Mouse (Mus musculus) frontal cortex, adult (tissue): ENCODE data around the gene Tcn2.
"Not testable (repeated sequence)": the region's sequence is repeated elsewhere in the genome, so short reads cannot be mapped to it uniquely, and the experiment has no call there.

Experiments used
- ATAC-seq: cut with Nextera tagmentation; 2 replicates; pipeline ENCODE4 v1.9.2; 2017; ENCODE audit warnings: mild to moderate bottlenecking, moderate library complexity, mixed read lengths; ENCODE audit not compliant: low TSS enrichment

Gene Tcn2

GRCm38 (mm10) chr11:3930019-3930418, 1.9 kb downstream of the Tcn2 start:
- no peak for ATAC-seq

DNA sequence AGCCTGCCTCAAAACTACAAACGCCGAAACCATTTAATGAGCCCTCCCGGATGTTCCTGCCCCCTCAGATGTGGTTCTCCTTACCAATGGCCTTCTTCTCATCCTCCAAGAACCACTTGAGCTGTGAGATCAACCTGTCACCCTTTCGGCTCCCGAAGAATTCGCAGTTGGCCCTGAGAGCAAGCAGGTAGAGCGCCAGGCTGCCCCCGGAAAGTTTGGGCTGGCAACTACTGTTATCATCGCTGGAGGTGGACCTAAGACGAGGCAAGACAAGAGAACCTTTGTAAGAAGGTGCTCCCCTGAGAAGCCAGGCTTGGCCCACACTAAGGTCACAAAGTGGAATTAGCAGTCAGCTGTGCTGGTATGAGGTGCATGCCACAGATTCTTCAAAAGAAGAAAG, 6.0 kb downstream of the Tcn2 start:
- no peak for ATAC-seq

GRCm38 (mm10) chr11:3922731-3923130, 9.2 kb downstream of the Tcn2 start:
- no peak for ATAC-seq

DNA sequence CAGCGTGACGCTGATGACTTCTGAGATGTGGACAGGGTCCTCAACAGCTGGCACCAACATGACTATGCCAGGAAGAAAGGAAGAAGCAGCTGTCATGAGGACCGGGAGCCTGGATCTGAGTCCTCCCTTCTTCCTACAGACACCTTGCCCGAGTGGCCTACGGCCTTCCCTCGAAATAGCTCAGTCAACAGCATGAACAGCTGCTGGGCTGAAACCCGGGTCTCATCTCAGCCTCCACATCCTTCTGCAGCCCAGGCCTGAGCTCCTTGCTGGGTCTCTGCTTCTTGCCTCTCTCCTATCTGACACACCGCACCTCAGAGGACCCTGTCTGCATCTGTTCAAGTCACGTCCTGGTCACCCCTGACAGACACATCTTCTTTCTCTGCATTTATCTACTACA, 9.8 kb downstream of the Tcn2 start:
- no peak for ATAC-seq

DNA sequence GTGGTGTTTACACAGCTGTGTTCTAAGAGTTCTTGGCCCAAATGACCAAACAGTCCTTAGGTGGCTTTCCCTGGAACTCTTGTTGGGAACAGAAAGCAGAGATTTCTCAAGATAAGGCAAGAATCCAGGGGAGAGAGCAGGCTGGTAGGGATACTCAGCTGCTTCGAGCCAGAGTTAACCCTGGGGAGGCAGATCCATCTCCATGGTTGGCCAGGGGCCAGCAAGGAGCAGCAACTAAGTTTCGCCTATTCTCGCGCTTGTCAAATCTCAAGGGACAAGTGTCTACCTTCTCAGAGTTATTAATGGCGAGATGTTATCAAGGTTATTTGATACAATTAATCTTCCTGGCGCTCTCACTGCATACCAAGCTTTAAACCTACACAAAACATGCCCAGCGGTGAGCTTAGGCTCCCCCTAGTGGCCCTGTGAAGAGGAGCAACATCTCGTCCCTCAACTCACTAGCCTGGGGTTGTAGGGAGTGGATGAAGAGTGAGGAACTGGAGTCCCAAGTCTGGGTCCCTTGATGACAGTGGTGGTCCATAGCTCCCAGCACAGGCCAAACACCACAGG, 10.6 kb downstream of the Tcn2 start:
- peak; percentile 90 for ATAC-seq

DNA sequence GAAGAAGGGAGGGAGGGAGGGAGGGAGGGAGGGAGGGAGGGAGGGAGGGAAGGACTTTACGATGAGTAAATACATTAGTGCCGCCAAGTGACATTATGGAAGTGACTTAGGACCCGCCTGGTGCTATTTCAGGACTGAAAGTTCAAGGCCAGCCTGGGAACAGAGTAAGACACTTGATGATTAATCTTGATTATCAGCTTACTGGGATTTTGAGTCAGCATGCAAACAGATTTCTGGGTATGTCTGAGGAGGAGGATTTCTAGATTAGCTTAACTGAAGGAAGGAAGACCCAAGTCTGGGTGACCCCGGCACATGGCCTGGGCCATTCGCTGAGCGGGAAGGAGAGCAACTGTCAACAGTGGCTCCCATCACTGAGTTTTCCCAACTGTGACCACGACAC, 11.5 kb downstream of the Tcn2 start:
- ATAC-seq: no peak

DNA sequence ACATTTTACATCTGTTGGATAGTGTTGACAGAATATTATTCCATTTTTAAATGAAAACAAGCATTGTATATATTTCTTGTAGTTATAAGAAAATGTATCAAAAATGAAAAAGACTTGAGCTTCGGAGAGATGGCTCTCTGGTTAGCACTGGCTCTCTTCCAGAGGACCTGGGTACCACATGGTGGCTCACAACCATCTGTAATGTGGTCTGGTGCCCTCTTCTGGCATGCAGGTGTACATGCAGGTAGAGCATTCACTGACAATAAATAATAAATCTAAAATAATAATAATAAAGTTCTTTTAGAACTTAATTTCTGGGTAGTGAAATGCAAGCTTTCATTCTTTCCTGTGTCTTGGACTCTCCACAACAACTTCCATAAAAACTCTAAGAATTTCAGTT, 13.2 kb downstream of the Tcn2 start:
- no peak for ATAC-seq

DNA sequence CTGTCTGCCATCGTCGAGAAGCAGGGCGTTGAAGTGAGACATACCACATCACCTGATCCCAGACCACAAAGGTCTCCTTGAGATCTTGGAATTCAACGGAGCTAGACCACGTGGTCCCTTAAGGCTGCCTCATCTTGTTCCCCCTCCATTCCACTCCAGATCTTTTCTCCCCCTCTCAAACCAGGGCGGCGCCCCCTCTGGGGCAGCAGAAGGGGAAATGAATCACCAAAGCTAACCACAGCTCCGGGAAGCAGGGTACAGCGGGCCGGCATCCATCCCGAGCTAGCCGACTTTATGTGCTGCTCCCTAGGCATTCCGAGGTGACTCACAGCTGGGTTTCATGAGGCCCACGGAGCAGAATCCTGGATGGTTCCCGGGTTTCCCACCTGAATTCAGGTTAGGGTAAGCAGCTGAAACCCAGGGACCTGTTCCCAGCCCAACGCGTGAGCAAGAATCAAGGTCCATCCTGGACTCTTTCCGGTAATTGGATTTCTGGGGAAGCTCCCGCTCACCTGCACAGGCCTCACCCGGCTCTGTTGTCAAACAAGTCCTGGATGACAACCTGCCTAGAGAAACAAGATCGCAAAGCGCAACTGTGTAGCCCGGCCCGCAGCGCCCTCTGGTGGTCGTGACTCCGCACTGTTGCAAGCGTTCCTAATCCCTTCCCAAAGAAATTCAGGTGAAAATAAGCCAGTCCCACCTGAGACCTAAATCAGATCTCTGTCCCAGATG, 17.7 kb downstream of the Tcn2 start, which contains the start of gene Slc35e4:
Gene Slc35e4 (minus strand): TSS at position 556 of the 732 bp plus-strand sequence.
- ATAC-seq: peak; percentile 34

- peak; percentile 85 for ATAC-seq
Measured at GRCm38 (mm10) chr11:3913316-3914108, 18.4 kb downstream of the Tcn2 start.

DNA sequence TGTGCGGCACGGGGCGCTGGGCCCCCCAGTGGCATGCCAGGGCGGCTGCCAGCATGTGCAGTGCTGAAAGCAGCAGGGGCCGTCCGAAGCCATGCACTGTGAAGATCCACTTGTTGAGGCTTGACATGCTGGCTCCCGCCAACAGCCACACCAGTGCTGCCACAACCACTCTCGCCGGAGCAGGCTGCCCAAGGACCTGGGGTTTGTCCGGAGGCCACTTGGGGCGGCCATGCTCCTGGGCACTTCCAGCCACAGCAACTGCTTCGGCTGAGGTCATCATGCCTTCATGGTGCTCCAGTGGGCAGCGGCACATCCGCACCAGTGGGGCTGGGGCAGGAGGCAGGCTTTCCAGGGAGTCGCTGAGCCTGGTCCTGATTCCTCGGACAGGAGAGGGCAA, 19.1 kb downstream of the Tcn2 start:
- ATAC-seq: no peak

- no peak for ATAC-seq
Measured at GRCm38 (mm10) chr11:3912100-3912874, 19.7 kb downstream of the Tcn2 start.

GRCm38 (mm10) chr11:3911440-3911839, 20.5 kb downstream of the Tcn2 start:
- not testable (repeated sequence) for ATAC-seq

DNA sequence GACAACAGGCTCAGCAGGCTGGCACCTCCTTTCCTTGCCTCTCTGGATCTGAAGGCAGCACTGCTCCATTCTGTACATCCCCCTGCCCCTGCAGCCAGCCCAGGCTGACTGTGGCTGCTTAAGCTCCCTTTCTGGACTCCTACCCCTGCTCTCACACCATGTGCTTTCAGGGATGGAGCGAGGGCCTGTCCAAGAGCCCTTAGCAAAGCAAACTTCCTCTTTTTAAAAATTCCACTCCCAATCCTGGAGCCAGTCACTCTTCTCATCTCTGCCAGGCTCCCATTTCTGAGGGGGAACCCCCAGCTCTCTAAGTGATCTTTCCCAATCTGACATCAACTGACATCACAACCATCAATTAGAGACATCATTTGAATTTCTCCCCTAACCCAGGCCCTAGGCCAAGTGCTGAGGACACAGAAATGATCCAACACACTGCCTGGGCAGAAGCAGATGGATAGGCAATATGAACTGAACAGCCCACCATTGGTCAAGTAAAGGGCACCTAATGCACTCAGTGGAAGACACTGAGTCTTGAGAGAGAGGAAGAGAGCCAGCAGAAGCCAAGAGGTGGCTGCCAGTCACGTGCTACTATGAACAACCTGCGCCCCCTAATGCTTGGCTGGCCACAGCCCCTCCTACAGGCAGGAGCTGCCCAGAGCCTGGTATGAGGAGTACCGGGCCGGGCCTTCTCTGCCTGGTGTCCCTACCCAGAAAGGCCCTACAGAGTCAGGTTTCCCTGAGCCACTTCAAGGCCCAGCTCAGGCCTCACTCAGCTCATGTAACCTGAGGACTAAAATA, 21.2 kb downstream of the Tcn2 start:
- ATAC-seq: no peak

DNA sequence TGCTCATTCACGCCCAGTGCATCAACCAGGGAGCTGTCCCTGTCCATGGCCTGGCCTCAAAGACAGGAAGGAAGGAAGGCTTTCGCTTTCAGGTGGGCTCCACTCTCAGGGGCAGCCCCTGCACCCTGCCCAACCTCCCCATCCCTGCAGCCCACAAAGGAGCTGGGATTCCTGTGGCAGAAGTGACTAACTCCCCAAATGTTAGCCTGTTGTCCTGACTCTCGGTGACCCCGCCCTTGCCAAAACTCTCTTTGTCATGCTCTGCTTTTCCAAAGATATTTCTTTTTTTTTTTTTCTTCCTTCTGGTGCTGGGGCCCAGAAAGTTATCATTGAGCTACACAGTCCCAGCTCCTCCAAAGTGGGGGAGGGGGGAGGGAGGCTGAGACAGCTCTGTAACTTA, 22.7 kb downstream of the Tcn2 start:
- no peak for ATAC-seq

- no peak for ATAC-seq
Measured at GRCm38 (mm10) chr11:3905446-3905845, 26.5 kb downstream of the Tcn2 start.

DNA sequence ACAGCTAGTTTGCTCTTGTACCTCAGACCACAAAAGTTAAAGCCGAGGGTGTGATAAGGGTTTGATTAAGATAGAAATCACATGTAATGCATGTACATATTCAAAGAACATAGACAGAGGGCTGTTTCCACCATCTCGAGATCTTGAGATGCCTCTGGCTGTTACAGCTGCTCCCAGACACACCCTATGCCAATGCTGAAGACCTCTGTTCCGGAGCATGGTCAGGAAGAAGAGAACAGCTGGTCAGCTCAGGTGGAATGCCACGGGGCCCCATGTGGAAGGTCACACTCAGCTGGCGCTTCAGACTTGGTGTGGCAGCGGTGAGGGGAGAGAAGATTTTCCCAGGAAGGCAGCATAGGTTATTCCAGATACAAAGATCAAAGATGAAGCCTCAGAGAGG, 27.3 kb downstream of the Tcn2 start:
- ATAC-seq: no peak

- ATAC-seq: peak; percentile 14; the same call in 1 of the 2 replicates
Measured at GRCm38 (mm10) chr11:3903046-3903445, 28.9 kb downstream of the Tcn2 start.

DNA sequence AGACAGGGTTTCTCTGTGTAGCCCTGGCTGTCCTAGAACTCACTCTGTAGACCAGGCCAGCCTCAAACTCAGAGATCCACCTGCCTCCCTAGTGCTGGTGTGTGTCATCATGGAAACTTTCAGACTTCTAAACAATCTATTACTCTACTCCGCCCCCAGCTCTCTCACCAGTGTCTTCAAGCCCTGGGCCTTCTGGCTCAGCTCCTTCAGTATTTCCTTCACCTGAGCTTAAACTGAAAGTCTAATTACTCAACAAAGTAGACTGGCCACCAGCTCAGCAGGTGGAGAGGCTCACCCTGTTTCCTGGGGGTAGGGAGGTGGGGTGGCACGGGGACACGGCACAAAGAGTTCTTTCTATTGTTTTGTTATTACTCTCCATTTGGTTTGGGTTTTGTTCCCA, 29.4 kb downstream of the Tcn2 start:
- ATAC-seq: no peak

GRCm38 (mm10) chr11:3900296-3900695, 31.7 kb downstream of the Tcn2 start:
- ATAC-seq: no peak

DNA sequence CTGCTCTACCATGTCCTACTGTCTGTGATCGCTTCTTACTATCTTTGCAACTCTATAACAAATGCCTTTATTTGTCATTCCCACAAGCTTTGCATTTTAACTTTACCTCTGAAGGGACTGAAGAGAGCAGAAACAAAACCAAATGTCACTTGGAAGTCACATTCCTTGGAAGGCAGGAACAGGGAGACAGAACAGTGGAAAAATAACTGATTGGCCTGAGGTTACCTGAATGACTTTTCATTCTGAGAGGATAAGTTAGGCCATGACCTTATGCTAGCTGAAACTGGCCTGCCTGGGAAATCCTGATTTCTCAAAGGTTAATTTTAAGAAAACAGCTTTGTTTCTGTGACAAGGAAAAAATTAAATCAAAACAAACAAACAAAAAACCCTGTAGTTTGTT, 36.0 kb downstream of the Tcn2 start:
- no peak for ATAC-seq

- no peak for ATAC-seq
Measured at GRCm38 (mm10) chr11:3895458-3895857, 36.5 kb downstream of the Tcn2 start.
